Mouse (Mus musculus) MEL (cell line): ENCODE measurements around the gene Ctsd.

Source experiments
- CTCF ChIP-seq, 3 experiments: IDR thresholded peaks in 2 of 3; conservative IDR thresholded peaks in 1 of 3; 2 replicates each; pipeline ENCODE4 v1.5.1; 2011 to 2012; ENCODE audit warnings: low read length in 3 of 3, low read depth in 2 of 3, mild to moderate bottlenecking in 2 of 3, improper control_type of control experiment in 1 of 3, inconsistent platforms in 1 of 3, mixed read lengths in 1 of 3, moderate library complexity in 1 of 3; ENCODE audit not compliant: control insufficient read depth in 1 of 3, insufficient read depth in 1 of 3, poor library complexity in 1 of 3, severe bottlenecking in 1 of 3
- ELF1 ChIP-seq: IDR thresholded peaks from 2 replicates; pipeline ENCODE4 v1.6.1; 2014; ENCODE audit warnings: low read depth, mild to moderate bottlenecking, inconsistent platforms, low read length, improper control_type of control experiment, moderate library complexity
- RAD21 ChIP-seq: IDR thresholded peaks from 2 replicates; pipeline ENCODE4 v1.6.1; 2011; ENCODE audit warnings: mild to moderate bottlenecking, low read depth, low read length, improper control_type of control experiment

DNA sequence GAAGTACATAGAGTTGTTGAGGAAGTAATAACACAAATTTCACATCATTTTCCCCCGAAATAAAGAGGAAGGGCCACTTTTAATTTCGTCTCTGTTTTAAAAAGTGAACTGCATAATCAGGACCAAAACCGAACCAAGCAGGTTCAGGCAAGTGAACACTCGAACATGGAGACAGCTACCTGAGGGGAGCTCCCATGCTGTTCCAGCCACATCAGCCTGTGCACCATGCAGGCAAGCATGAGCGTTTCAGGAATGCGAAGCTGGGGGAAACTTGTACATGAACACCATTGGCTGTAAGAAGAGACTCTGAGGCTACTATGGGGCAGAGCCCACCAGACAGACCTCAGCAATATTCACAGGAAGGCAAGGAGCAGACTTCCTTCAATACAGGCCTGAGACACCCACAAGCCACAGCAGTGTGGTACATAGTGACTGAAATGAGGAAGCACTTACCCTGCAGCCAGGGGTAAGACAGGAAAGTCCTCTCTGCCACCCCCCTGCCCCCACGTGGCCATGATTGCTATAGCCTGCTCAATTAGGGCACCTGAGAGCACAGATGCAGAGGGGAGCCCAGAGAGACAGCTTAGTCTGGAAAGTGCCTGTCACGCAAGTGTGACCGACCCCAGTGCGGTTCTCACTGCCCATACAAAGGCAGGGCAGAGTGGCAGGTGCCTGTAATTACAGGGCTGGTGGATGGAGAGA is 47.4 kb downstream of the Ctsd start:
- TF ChIP-seq CTCF (IDR thresholded peaks at IDR 0.05 in 2 of 3, conservative IDR thresholded peaks at IDR 0.05 in 1 of 3; ENCODE audit: control insufficient read depth in 1 of 3, insufficient read depth in 1 of 3, low read depth in 2 of 3, low read length in 3 of 3, poor library complexity in 1 of 3, severe bottlenecking in 1 of 3) (peak in 2 of 3 experiments; percentile 31 to 49; a peak in 4 of 6 replicates), ELF1 (no peak), RAD21 (no peak; the same call in 1 of the 2 replicates)
